Mouse (Mus musculus) MEL (cell line): ENCODE measurements at regions not wholly inside any gene's neighbourhood (a gene's known extent, or its start where the extent isn't known, plus 50 kb on each side); places are given as distances from the start of the nearest gene placed in this dataset.

Experiments used
- DNase-seq: peaks from one replicate; pipeline ENCODE4 v3.0.0; 2011; ENCODE audit warnings: low read depth, low spot score
- H3K27ac ChIP-seq: 2 replicates; pipeline ENCODE4 v1.5.1; 2012; ENCODE audit warnings: low read depth, mild to moderate bottlenecking, control low read depth, low read length, moderate library complexity; ENCODE audit not compliant: control insufficient read depth
- H3K27me3 ChIP-seq, 2 experiments: fragments of 150-350 bp in 1 of 2; sonication (generic) in 1 of 2; 2 replicates each; pipeline ENCODE4 v1.6.1; 2012; ENCODE audit warnings: low read length in 2 of 2, mild to moderate bottlenecking in 2 of 2, improper control_type of control experiment in 1 of 2, moderate library complexity in 1 of 2; ENCODE audit not compliant: insufficient read depth in 2 of 2, control insufficient read depth in 1 of 2
- H3K36me3 ChIP-seq, 2 experiments: 2 replicates each; pipeline ENCODE4 v1.6.1; 2012 to 2014; ENCODE audit warnings: low read length in 2 of 2, improper control_type of control experiment in 1 of 2, inconsistent platforms in 1 of 2, mild to moderate bottlenecking in 1 of 2; ENCODE audit not compliant: insufficient read depth in 2 of 2, control insufficient read depth in 1 of 2
- H3K4me1 ChIP-seq, 2 experiments: fragments of 150-350 bp in 1 of 2; sonication (generic) in 1 of 2; 2 replicates each; pipeline ENCODE4 v1.6.1; 2012; ENCODE audit warnings: low read length in 2 of 2, improper control_type of control experiment in 1 of 2, mild to moderate bottlenecking in 1 of 2; ENCODE audit not compliant: insufficient read depth in 2 of 2, control insufficient read depth in 1 of 2
- H3K4me3 ChIP-seq, 2 experiments: fragments of 150-350 bp in 1 of 2; sonication (generic) in 1 of 2; 2 replicates each; pipeline ENCODE4 v1.5.1; 2012; ENCODE audit warnings: low read depth in 2 of 2, low read length in 2 of 2, mild to moderate bottlenecking in 2 of 2, moderate library complexity in 2 of 2, control low read depth in 1 of 2, improper control_type of control experiment in 1 of 2; ENCODE audit not compliant: control insufficient read depth in 1 of 2, insufficient read depth in 1 of 2
- H3K79me2 ChIP-seq: 2 replicates; pipeline ENCODE4 v1.6.1; 2012; ENCODE audit warnings: mild to moderate bottlenecking, low read length, moderate library complexity; ENCODE audit not compliant: control insufficient read depth, poor library complexity, insufficient read depth
- H3K9ac ChIP-seq: 2 replicates; pipeline ENCODE4 v1.6.1; 2012; ENCODE audit warnings: low read depth, mild to moderate bottlenecking, control low read depth, low read length, moderate library complexity; ENCODE audit not compliant: control insufficient read depth, poor library complexity, severe bottlenecking
- H3K9me3 ChIP-seq: fragments of 150-350 bp; sonication (generic); replicated peaks from 2 replicates; pipeline ENCODE4 v1.6.1; 2012; ENCODE audit warnings: mild to moderate bottlenecking, low read length, improper control_type of control experiment, moderate library complexity; ENCODE audit not compliant: insufficient read depth
- CHD2 ChIP-seq: IDR thresholded peaks from 2 replicates; pipeline ENCODE4 v1.6.1; 2011; ENCODE audit warnings: low read length, improper control_type of control experiment
- E2F4 ChIP-seq: IDR thresholded peaks from 2 replicates; pipeline ENCODE4 v1.6.1; 2011; ENCODE audit warnings: low read depth, low read length, improper control_type of control experiment, borderline replicate concordance
- ETS1 ChIP-seq: IDR thresholded peaks from 2 replicates; pipeline ENCODE4 v1.6.1; 2012; ENCODE audit warnings: low read depth, mild to moderate bottlenecking, inconsistent platforms, low read length, improper control_type of control experiment, moderate library complexity
- JUND ChIP-seq: IDR thresholded peaks from 2 replicates; pipeline ENCODE4 v1.6.1; 2011; ENCODE audit warnings: low read depth, mild to moderate bottlenecking, improper control_type of control experiment, low read length
- KAT2A ChIP-seq: conservative IDR thresholded peaks from 2 replicates; pipeline ENCODE4 v1.6.1; 2012; ENCODE audit warnings: low read depth, low read length, improper control_type of control experiment, inconsistent platforms
- MAFK ChIP-seq: IDR thresholded peaks from 2 replicates; pipeline ENCODE4 v1.6.1; 2011; ENCODE audit warnings: low read depth, mild to moderate bottlenecking, low read length, improper control_type of control experiment, borderline replicate concordance
- MAX ChIP-seq: IDR thresholded peaks from 2 replicates; pipeline ENCODE4 v1.6.1; 2011; ENCODE audit warnings: low read length, improper control_type of control experiment
- MAZ ChIP-seq: IDR thresholded peaks from 2 replicates; pipeline ENCODE4 v1.6.1; 2012; ENCODE audit warnings: low read depth, mild to moderate bottlenecking, inconsistent platforms, low read length, improper control_type of control experiment
- MXI1 ChIP-seq: IDR thresholded peaks from 2 replicates; pipeline ENCODE4 v1.6.1; 2011; ENCODE audit warnings: mild to moderate bottlenecking, low read depth, low read length, improper control_type of control experiment
- MYB ChIP-seq: IDR thresholded peaks from 2 replicates; pipeline ENCODE4 v1.6.1; 2011; ENCODE audit warnings: mild to moderate bottlenecking, low read depth, low read length, improper control_type of control experiment
- MYC ChIP-seq: IDR thresholded peaks from 2 replicates; pipeline ENCODE4 v1.6.1; 2011; ENCODE audit warnings: low read depth, mild to moderate bottlenecking, low read length, improper control_type of control experiment, moderate library complexity
- NRF1 ChIP-seq: IDR thresholded peaks from 2 replicates; pipeline ENCODE4 v1.6.1; 2014; ENCODE audit warnings: low read depth, mild to moderate bottlenecking, inconsistent platforms, low read length, improper control_type of control experiment, moderate library complexity; ENCODE audit not compliant: poor library complexity, insufficient read depth, severe bottlenecking
- POLR2A ChIP-seq, 2 experiments: IDR thresholded peaks; 2 replicates each; pipeline ENCODE4 v1.6.1; 2011 to 2012; ENCODE audit warnings: low read length in 2 of 2, mild to moderate bottlenecking in 2 of 2, control low read depth in 1 of 2, improper control_type of control experiment in 1 of 2, low read depth in 1 of 2, moderate library complexity in 1 of 2; ENCODE audit not compliant: control insufficient read depth in 1 of 2, insufficient read depth in 1 of 2, poor library complexity in 1 of 2
- RCOR1 ChIP-seq: IDR thresholded peaks from 2 replicates; pipeline ENCODE4 v1.6.1; 2012; ENCODE audit warnings: low read depth, mild to moderate bottlenecking, inconsistent platforms, low read length, improper control_type of control experiment
- TAL1 ChIP-seq: IDR thresholded peaks from 2 replicates; pipeline ENCODE4 v1.6.1; 2012; ENCODE audit warnings: mild to moderate bottlenecking, inconsistent platforms, low read length, moderate library complexity, mixed read lengths
- USF1 ChIP-seq: IDR thresholded peaks from 2 replicates; pipeline ENCODE4 v1.6.1; 2014; ENCODE audit warnings: low read depth, mild to moderate bottlenecking, inconsistent platforms, low read length, improper control_type of control experiment, moderate library complexity
- ZKSCAN1 ChIP-seq: IDR thresholded peaks from 2 replicates; pipeline ENCODE4 v1.6.1; 2012; ENCODE audit warnings: low read depth, mild to moderate bottlenecking, inconsistent platforms, low read length, improper control_type of control experiment, moderate library complexity
- ZMIZ1 ChIP-seq: IDR thresholded peaks from 2 replicates; pipeline ENCODE4 v1.6.1; 2012; ENCODE audit warnings: low read depth, mild to moderate bottlenecking, inconsistent platforms, low read length, improper control_type of control experiment, moderate library complexity
- ZNF384 ChIP-seq: IDR thresholded peaks from 2 replicates; pipeline ENCODE4 v1.6.1; 2012; ENCODE audit warnings: low read depth, mild to moderate bottlenecking, inconsistent platforms, low read length, improper control_type of control experiment

DNA sequence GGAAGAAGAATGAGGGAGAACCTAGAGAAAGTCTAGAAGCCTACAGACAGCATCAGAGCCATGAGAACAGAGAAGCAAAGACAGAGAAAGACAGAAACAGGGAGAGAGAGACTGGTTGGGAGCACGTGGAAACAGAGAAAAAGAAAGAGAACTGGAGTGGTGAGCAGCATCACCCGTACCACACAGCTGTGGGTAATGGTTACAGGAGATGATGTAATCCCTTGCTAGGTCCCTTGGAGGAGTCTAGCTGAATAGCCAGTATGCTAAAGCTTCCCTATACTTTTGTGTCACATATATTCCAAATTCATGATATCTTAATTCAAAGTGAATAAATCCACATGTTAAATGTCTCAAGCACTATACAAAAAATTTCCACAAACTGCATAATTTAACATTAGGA lies 284.0 kb downstream of the 4930544G11Rik start:
- H3K79me2 ChIP-seq, result no peaks in the 10 kb centered on the region
- TF ChIP-seq JUND (no peak), MAFK (no peak), MAX (no peak), TAL1 (no peak), MXI1 (no peak), ZMIZ1 (no peak), KAT2A (no peak), MYB (no peak), POLR2A (IDR thresholded peaks at IDR 0.05; ENCODE audit: control insufficient read depth in 1 of 2, insufficient read depth in 1 of 2, low read depth in 1 of 2, low read length in 2 of 2, poor library complexity in 1 of 2) (no peak), ZKSCAN1 (no peak), ZNF384 (no peak), E2F4 (no peak)
- no peak overlapping the region for H3K9ac ChIP-seq
- DNase-seq, result no peak
- no peaks in the 10 kb centered on the region for H3K27me3 ChIP-seq
- H3K4me1 ChIP-seq, result no peaks in the 10 kb centered on the region; a peak in 1 of 4 replicates
- H3K4me3 ChIP-seq, result no peak overlapping the region
- H3K27ac ChIP-seq, result no peak overlapping the region
- peaks cover 0 to 3% of the 10 kb centered on the region in 2 experiments; a peak in 2 of 4 replicates for H3K36me3 ChIP-seq
- no peaks in the 10 kb centered on the region for H3K9me3 ChIP-seq

GRCm38 (mm10) chr6:66255378-66255777 lies 279.8 kb upstream of the Mad2l1 start:
- DNase-seq, result no peak
- Histone ChIP-seq H3K36me3 (peaks cover 0 to 6% of the 10 kb centered on the region in 2 experiments; a peak in 1 of 4 replicates), H3K4me3 (no peak overlapping the region), H3K4me1 (peaks cover 0 to 6% of the 10 kb centered on the region in 2 experiments; a peak in 1 of 4 replicates), H3K9ac (no peak overlapping the region), H3K9me3 (no peaks in the 10 kb centered on the region), H3K27me3 (no peaks in the 10 kb centered on the region), H3K27ac (no peak overlapping the region), H3K79me2 (no peaks in the 10 kb centered on the region; the same call in 1 of the 2 replicates)
- TF ChIP-seq MAZ (no peak), RCOR1 (no peak), NRF1 (no peak), CHD2 (no peak), ETS1 (no peak), E2F4 (no peak), MYC (no peak), USF1 (no peak), ZMIZ1 (no peak)
